Mouse (Mus musculus) naive thymus-derived CD4-positive, alpha-beta T cell, adult 5 months (primary cell): ENCODE data around the gene Smim9. TPM values are rescaled to one million over a fixed set of nuclear protein-coding genes. Genes with fewer than 3 reads are reported as not detected.

Source experiments
- polyA plus RNA-seq: library from polyadenylated mRNA; unstranded; fragments of 100-300 nt; shearing (Covaris generic); gene quantifications from one replicate; pipeline ENCODE4 v1.2.1, GENCODE M21; 2017

Gene Smim9
- not detected for polyA plus RNA-seq

DNA sequence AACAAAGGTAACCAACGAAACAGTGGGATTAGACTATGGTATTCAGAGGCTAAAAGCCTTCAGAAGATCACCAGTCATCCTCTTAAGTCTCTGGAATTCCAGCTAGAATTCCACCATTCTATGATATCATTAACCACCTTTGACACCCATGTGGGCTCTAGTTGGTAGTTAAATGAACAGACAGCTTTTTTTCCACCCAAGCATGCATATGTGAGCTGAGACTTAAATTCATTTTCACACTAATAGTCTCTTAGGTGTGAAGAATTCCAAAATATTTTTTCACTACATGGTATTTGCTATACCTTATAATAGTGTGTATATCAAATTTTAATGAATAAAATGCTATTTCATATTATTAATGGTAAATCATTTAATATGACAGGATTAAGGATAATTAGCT, at the start of gene Smim9:
Gene Smim9, minus strand, starts transcription at position 101 of the 400 bp plus-strand sequence.

DNA sequence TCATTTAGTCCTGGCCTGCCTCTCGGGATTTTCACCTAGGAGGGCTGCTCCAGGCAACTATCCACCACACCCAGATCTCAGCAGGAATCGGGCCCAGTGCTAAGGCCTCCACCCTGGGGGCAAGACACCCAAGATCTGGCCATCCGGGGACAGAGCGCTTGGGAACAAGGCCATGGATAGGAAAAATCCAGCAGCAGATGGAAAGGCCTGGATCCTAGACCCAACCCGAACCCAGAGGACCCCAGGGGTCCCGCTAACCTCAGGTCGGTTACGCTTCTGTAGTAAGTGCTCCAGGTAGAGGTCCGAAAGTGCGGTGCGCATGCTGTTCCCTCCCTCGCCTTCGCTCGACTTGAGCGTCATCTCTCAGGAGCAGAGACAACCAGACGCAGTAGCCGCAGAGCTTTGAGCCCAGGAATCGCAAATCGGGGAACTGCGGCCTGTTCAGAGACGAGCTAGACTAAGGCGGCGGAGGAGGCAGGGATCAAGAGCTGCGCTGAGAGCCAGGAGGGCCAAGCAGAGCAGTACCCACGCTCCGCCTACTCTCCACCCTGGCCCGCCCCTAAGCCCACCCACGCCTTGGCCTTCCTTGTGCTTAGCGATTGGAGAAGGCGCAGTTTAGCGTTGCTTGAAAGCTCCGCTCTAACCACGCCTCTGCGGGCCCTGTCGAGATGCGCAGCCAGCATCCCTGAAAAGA, 33.0 kb downstream of the Smim9 start, which contains the start of gene Mpp1:
Gene Mpp1, minus strand, starts transcription at position 550 of the 694 bp plus-strand sequence.

Other genes starting within 250 kb of the Smim9 start
- 16.3 TPM for gene Gab3, start 78.3 kb downstream of the Smim9 start, polyA plus RNA-seq
- gene Dkc1, start 67.9 kb downstream of the Smim9 start, polyA plus RNA-seq: 70.7 TPM
- 71.7 TPM for gene Mpp1, start 32.8 kb downstream of the Smim9 start, polyA plus RNA-seq
- gene Fundc2, start 218.6 kb upstream of the Smim9 start, polyA plus RNA-seq: 41.4 TPM
- 0.20 TPM for gene F8, start 218.8 kb upstream of the Smim9 start, polyA plus RNA-seq